Mouse (Mus musculus): ENCODE results near the gene Myom3.

- TF ChIP-seq CTCF (IDR thresholded peaks at IDR 0.05; ENCODE audit: borderline replicate concordance, control insufficient read depth, extremely low read depth, insufficient read depth, low read length, poor library complexity), result no peak
- TF ChIP-seq POLR2A (IDR thresholded peaks at IDR 0.05; ENCODE audit: control insufficient read depth, extremely low read depth, insufficient read depth, low read length, poor library complexity), result no peak
Measured at GRCm38 (mm10) chr4:135814896-135815295, 55.4 kb downstream of the Myom3 start.

Measured in thymus, adult 2 months (tissue).